Mouse (Mus musculus) E14TG2a.4 (cell line): ENCODE results near the gene 9930022D16Rik.

Experiments
- H3K27me3 ChIP-seq: 2 replicates; pipeline ENCODE4 v1.6.1; 2014; ENCODE audit warnings: low read length, control low read depth; ENCODE audit not compliant: insufficient read depth
- H3K36me3 ChIP-seq: 2 replicates; pipeline ENCODE4 v1.6.1; 2014; ENCODE audit warnings: low read length, control low read depth; ENCODE audit not compliant: insufficient read depth
- H3K4me1 ChIP-seq: replicated peaks from 2 replicates; pipeline ENCODE4 v1.6.1; 2014; ENCODE audit warnings: low read depth, low read length, control low read depth
- H3K4me3 ChIP-seq: replicated peaks from 2 replicates; pipeline ENCODE4 v1.5.1; 2014; ENCODE audit warnings: mild to moderate bottlenecking, low read length
- H3K9me3 ChIP-seq: 2 replicates; pipeline ENCODE4 v1.6.1; 2014; ENCODE audit warnings: low read length, control low read depth
- CTCF ChIP-seq: conservative IDR thresholded peaks from 2 replicates; pipeline ENCODE4 v1.5.1; 2014; ENCODE audit warnings: low read length
- NANOG ChIP-seq: IDR thresholded peaks from 2 replicates; pipeline ENCODE4 v1.6.1; 2014; ENCODE audit warnings: borderline replicate concordance, low read length, mixed read lengths
- POU5F1 ChIP-seq: IDR thresholded peaks from 2 replicates; pipeline ENCODE4 v1.6.1; 2014; ENCODE audit warnings: low read length, borderline replicate concordance

9930022D16Rik gene

DNA sequence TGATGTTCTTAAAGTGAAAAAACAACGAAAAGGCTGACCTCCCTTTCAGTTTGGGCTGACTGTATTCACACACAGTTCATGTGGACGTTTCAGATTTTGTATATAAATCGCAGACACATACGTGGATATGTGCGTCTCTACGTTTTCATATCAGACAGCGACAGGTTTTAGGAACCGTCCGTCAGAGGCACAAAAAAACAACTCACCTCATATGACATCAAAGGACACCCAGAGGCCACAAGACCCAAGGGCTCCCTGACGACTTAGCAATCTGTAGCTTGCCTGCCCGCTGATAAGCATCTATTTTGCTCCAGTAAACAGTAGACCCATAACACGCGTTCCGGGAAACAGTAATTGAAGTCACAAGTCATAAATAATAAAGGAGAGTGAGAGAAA is 6.8 kb downstream of the 9930022D16Rik start:
- Histone ChIP-seq H3K27me3 (no peaks in the 10 kb centered on the region), H3K4me3 (no peak overlapping the region), H3K4me1 (peaks cover 17% of the 10 kb centered on the region), H3K36me3 (no peaks in the 10 kb centered on the region), H3K9me3 (peaks cover 6% of the 10 kb centered on the region)
- TF ChIP-seq CTCF (no peak), NANOG (no peak), POU5F1 (no peak)

DNA sequence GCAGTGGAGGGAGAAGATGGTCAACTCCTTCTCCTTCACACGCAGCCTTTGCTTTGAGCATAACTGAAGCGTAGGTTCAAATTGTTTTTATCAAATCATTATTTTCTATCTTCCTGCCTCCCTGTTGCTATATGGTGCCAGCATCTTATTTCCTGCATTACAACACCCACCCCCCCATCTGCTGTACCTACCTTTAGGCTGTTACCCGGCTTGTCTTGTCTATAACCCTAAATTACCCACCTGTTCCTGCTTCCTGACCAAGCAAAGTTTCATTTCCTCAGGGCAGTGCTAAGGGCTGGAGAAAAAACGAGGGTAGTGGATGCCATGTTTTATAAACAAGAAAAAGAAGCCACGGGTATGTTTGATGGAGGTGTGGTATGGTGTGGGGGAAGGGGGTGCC is 7.5 kb downstream of the 9930022D16Rik start:
- H3K4me3 ChIP-seq = no peak overlapping the region
- H3K4me1 ChIP-seq = peaks cover 17% of the 10 kb centered on the region

DNA sequence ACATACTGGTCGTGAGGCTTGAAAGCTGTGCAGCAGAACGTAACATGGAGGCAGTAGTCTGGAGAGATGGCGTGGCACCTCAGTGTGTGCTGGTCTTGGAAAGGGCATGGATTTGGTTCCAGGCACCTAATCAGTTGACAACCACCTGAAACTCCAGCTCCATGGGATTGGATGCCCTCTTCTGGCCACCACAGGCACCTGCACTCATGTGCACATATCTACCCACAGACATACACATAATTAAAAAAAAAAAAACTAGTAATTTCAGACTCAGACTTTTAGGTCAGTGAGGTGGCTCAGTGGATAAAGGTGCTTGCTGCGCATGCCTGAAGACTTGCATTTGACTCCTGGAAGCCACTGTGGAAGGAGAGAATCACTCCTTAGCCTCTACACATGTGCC is 8.5 kb downstream of the 9930022D16Rik start:
- H3K4me1 ChIP-seq = peaks cover 26% of the 10 kb centered on the region
- TF ChIP-seq NANOG (no peak), CTCF (0 out of 2 replicates have a peak, but pooled peaks have one; percentile 11)
- H3K4me3 ChIP-seq = no peak overlapping the region

More for the DNA sequence above, 7.5 kb downstream of the 9930022D16Rik start:
- no peaks in the 10 kb centered on the region for H3K36me3 ChIP-seq
- no peaks in the 10 kb centered on the region for H3K27me3 ChIP-seq
- H3K9me3 ChIP-seq = peaks cover 6% of the 10 kb centered on the region
- TF ChIP-seq NANOG (no peak), CTCF (no peak), POU5F1 (no peak)

DNA sequence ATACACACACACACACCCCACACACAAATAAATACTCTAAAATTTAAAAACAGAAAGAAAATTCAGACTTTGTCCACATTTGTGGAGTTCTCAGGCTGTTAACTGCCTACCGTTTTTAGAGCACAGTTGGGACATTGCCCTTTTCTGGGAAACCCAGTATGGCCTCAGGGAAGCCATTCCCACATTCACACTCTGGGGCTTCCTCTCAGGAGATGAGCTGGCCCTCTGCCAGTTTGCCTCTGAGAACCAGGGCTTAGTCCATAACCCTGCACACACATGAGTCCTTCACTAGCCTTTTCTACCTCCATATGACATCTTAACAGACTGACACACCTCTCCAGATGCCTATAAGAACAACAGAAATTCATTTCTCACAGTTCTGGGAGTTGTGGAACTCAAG is 9.6 kb downstream of the 9930022D16Rik start:
- no peak overlapping the region for H3K4me3 ChIP-seq
- H3K27me3 ChIP-seq = no peaks in the 10 kb centered on the region
- peaks cover 6% of the 10 kb centered on the region for H3K9me3 ChIP-seq
- H3K36me3 ChIP-seq = peaks cover 2% of the 10 kb centered on the region; the same call in 1 of the 2 replicates
- TF ChIP-seq CTCF (no peak), POU5F1 (no peak), NANOG (no peak)
- peaks cover 27% of the 10 kb centered on the region for H3K4me1 ChIP-seq

More for the DNA sequence above, 8.5 kb downstream of the 9930022D16Rik start:
- Histone ChIP-seq H3K9me3 (peaks cover 6% of the 10 kb centered on the region), H3K27me3 (no peaks in the 10 kb centered on the region), H3K36me3 (no peaks in the 10 kb centered on the region)

DNA sequence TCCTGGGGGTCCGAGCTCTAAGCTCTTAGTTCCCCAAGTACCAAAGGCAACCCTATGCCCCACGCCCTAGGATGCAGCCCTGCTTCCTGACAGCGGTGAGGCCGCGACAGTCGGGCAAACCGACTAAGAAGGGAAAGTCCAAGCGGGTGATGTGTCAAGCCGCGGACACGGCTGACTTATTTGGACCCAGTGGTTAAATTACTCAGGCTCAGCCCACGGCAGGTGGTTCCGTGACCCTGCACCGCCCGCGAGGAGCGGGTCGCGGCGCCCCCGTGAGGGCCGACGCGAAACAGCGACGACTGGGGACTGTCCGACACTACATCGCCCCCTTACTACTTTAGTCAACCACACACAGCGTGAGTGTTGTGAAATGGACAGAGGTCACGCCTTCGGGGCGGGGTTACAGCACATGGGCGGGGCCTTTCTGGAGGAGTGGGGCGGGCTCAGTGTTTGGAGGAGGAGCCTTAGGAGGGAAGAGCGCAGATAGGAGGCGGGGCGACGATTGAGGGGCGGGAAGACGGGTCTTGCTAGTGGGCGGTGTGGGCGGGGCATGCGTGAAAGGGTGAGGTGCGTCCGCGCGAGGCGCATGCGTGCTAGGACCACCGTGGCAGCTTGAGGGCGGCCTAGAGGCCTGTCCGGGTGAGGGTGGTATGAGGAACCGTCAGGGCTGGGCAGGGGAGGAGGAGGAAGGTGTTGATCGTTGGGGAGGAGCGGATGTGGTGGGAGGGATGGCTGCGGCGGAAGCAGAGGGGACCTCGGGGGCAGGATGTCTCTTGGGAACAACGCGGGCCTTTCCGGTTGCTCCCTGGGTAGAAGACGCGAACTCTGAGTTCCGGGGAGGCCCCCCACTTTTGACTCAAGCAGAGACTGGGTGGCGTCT is 11.9 kb downstream of the 9930022D16Rik start, which contains the start of gene Amz2:
Amz2 (plus strand) TSS at position 555 of the 880 bp plus-strand sequence.
- H3K27me3 ChIP-seq = no peaks in the 10 kb centered on the region
- peaks cover 6% of the 10 kb centered on the region for H3K9me3 ChIP-seq
- peaks cover 22% of the 10 kb centered on the region for H3K36me3 ChIP-seq
- TF ChIP-seq CTCF (no peak), NANOG (no peak), POU5F1 (no peak)
- peaks cover 19% of the 10 kb centered on the region for H3K4me1 ChIP-seq
- peak within 1 kb of the TSS; percentile 88 for H3K4me3 ChIP-seq

GRCm38 (mm10) chr11:109426272-109426586 is 12.5 kb downstream of the 9930022D16Rik start:
- peaks cover 22% of the 10 kb centered on the region for H3K36me3 ChIP-seq
- peaks cover 6% of the 10 kb centered on the region for H3K9me3 ChIP-seq
- TF ChIP-seq NANOG (no peak), CTCF (no peak), POU5F1 (no peak)

GRCm38 (mm10) chr11:109427353-109427752 is 13.6 kb downstream of the 9930022D16Rik start:
- Histone ChIP-seq H3K4me1 (peaks cover 18% of the 10 kb centered on the region), H3K36me3 (peaks cover 22% of the 10 kb centered on the region), H3K27me3 (no peaks in the 10 kb centered on the region), H3K9me3 (peaks cover 1% of the 10 kb centered on the region; the same call in 1 of the 2 replicates), H3K4me3 (no peak overlapping the region)
- no peak for TF ChIP-seq POU5F1
- TF ChIP-seq CTCF = no peak
- no peak for TF ChIP-seq NANOG

More at GRCm38 (mm10) chr11:109426272-109426586, 12.5 kb downstream of the 9930022D16Rik start:
- Histone ChIP-seq H3K4me3 (peak overlapping the region; percentile 88), H3K4me1 (peaks cover 18% of the 10 kb centered on the region), H3K27me3 (no peaks in the 10 kb centered on the region)

DNA sequence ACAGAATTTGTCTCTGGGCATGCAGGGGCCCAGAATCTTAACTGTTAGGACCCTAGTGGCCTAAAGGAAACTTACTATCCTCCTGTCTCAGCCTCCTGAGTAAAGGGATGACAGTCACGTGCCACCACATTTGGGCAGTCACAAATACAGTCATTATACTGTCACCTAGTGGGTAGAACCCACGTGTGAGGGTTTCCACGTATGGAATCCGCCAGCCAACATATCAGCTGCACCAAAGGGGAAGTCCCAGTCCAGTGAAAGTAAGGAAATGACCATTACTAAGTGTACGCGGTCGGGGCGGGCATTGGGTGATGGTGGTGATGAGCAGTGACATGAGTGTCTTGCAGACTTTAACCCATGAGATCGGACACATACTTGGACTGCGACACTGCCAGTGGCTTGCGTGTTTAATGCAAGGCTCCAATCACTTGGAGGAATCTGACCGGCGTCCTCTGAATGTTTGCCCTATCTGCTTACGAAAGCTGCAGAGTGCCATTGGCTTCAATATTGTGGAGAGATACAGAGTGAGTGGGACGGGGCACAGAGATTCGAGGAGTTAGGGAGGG is 20.6 kb downstream of the 9930022D16Rik start:
- Histone ChIP-seq H3K27me3 (peaks cover 1% of the 10 kb centered on the region), H3K4me3 (no peak overlapping the region), H3K36me3 (peaks cover 50% of the 10 kb centered on the region), H3K9me3 (no peaks in the 10 kb centered on the region), H3K4me1 (peaks cover 14% of the 10 kb centered on the region)
- TF ChIP-seq NANOG = no peak
- no peak for TF ChIP-seq POU5F1
- TF ChIP-seq CTCF = no peak

GRCm38 (mm10) chr11:109436889-109437288 is 23.2 kb downstream of the 9930022D16Rik start:
- no peak overlapping the region for H3K4me3 ChIP-seq
- no peaks in the 10 kb centered on the region for H3K9me3 ChIP-seq
- H3K4me1 ChIP-seq = peaks cover 20% of the 10 kb centered on the region
- TF ChIP-seq CTCF (no peak), POU5F1 (no peak), NANOG (no peak)
- peaks cover 18% of the 10 kb centered on the region for H3K27me3 ChIP-seq
- H3K36me3 ChIP-seq = peaks cover 41% of the 10 kb centered on the region
